Mouse (Mus musculus) testis, adult 2 months (tissue): ENCODE results near the gene Tmem274.

Experiments
- CTCF ChIP-seq: fragments of 200-500 bp; IDR thresholded peaks from 2 replicates; pipeline ENCODE4 v1.5.1; 2012; ENCODE audit warnings: low read depth, mild to moderate bottlenecking, inconsistent platforms, low read length, moderate library complexity; ENCODE audit not compliant: control insufficient read depth, insufficient read depth, insufficient replicate concordance
- POLR2A ChIP-seq: fragments of 200-500 bp; IDR thresholded peaks from 2 replicates; pipeline ENCODE4 v1.6.1; 2012; ENCODE audit warnings: low read depth, mild to moderate bottlenecking, inconsistent platforms, low read length, moderate library complexity; ENCODE audit not compliant: control insufficient read depth

- TF ChIP-seq CTCF (no peak), POLR2A (no peak)
Measured at GRCm38 (mm10) chr4:149529691-149530090, 52.5 kb downstream of the Tmem274 start.
